Mouse (Mus musculus): ENCODE data around the gene Enpp4.
A peak's percentile ranks its signal among the peaks of the same experiment; 100 is the strongest.

The Enpp4 gene

GRCm38 (mm10) chr17:44105287-44106138 is at the start of gene Enpp4:
Gene Enpp4, minus strand, starts transcription at chr17:44105809.
- DNase-seq = peak; percentile 93

GRCm38 (mm10) chr17:44155204-44155603 is 49.6 kb upstream of the Enpp4 start:
- no peak for DNase-seq

- no peak for DNase-seq
These were observed 48.3 kb upstream of the Enpp4 start for GRCm38 (mm10) chr17:44153871-44154270.

- DNase-seq = no peak
These were observed 46.3 kb upstream of the Enpp4 start for GRCm38 (mm10) chr17:44151889-44152288.

GRCm38 (mm10) chr17:44151130-44151529 is 45.5 kb upstream of the Enpp4 start:
- peak; percentile 79 for DNase-seq

GRCm38 (mm10) chr17:44148109-44148846 is 42.7 kb upstream of the Enpp4 start:
- no peak for DNase-seq

- no peak for DNase-seq
These were observed 40.2 kb upstream of the Enpp4 start for GRCm38 (mm10) chr17:44145806-44146205.

GRCm38 (mm10) chr17:44136863-44137640 is 31.4 kb upstream of the Enpp4 start:
- DNase-seq = no peak

GRCm38 (mm10) chr17:44136018-44136417 is 30.4 kb upstream of the Enpp4 start:
- DNase-seq = no peak

GRCm38 (mm10) chr17:44134545-44134944 is 28.9 kb upstream of the Enpp4 start:
- no peak for DNase-seq

GRCm38 (mm10) chr17:44134106-44134505 is 28.5 kb upstream of the Enpp4 start:
- DNase-seq = no peak

GRCm38 (mm10) chr17:44130429-44130828 is 24.8 kb upstream of the Enpp4 start:
- peak; percentile 85 for DNase-seq

- DNase-seq = no peak
These were observed 23.6 kb upstream of the Enpp4 start for GRCm38 (mm10) chr17:44129092-44129750.

- no peak for DNase-seq
These were observed 15.9 kb upstream of the Enpp4 start for GRCm38 (mm10) chr17:44121366-44122100.

GRCm38 (mm10) chr17:44118231-44118630 is 12.6 kb upstream of the Enpp4 start:
- no peak for DNase-seq

- no peak for DNase-seq
These were observed 12.1 kb upstream of the Enpp4 start for GRCm38 (mm10) chr17:44117721-44118120.

- DNase-seq = no peak
These were observed 11.0 kb upstream of the Enpp4 start for GRCm38 (mm10) chr17:44116584-44116983.

GRCm38 (mm10) chr17:44108331-44108730 is 2.7 kb upstream of the Enpp4 start:
- no peak for DNase-seq

GRCm38 (mm10) chr17:44101961-44102360 is 3.6 kb downstream of the Enpp4 start:
- DNase-seq = no peak

- DNase-seq = no peak
These were observed 4.7 kb downstream of the Enpp4 start for GRCm38 (mm10) chr17:44100906-44101305.

- DNase-seq = no peak
These were observed 5.1 kb downstream of the Enpp4 start for GRCm38 (mm10) chr17:44100486-44100885.

GRCm38 (mm10) chr17:44091512-44091911 is 14.1 kb downstream of the Enpp4 start:
- DNase-seq = no peak
